Comparison of ENCODE assay signal across 13 mouse cellular contexts in genomic region chr3:123054178-123054577, GRCm38 (mm10). TPM values are rescaled to one million over a fixed set of nuclear protein-coding genes. Genes with fewer than 3 reads are reported as not detected.
DNase-seq lines count a peak whose midpoint lies in the region; ATAC-seq and TF ChIP-seq lines count a peak whose summit lies in the region.
"Had no signal": no experiment of that assay in that cellular context is flagged by ENCODE, and none has a peak within 500 bp of the region (broad histone marks: within the 10 kb centered on the region; RNA-seq: fewer than 3 reads in every experiment).

No protein-coding gene starts in this region.

- H3K9ac ChIP-seq in intestine, embryonic 14.5 days (ENCODE audit: low read length) = no peak overlapping the region
- no peak overlapping the region for H3K9ac ChIP-seq in intestine, embryonic 16.5 days (ENCODE audit: low read depth, low read length)
- no peak overlapping the region for H3K9ac ChIP-seq in midbrain, embryonic 15.5 days
- no peak overlapping the region for H3K9ac ChIP-seq in midbrain, postnatal 0 days (replicated peaks; ENCODE audit: low read length, poor library complexity, severe bottlenecking)
- H3K9ac ChIP-seq in forebrain, embryonic 16.5 days (replicated peaks; ENCODE audit: low read depth, low read length) = no peak overlapping the region
- H3K9ac ChIP-seq: limb, embryonic 13.5 days had no signal

- H3K36me3 ChIP-seq in intestine, embryonic 14.5 days (ENCODE audit: control insufficient read depth, insufficient read depth, low read length) = no peaks in the 10 kb centered on the region
- H3K36me3 ChIP-seq in intestine, embryonic 16.5 days (ENCODE audit: control insufficient read depth, insufficient read depth, low read length) = no peaks in the 10 kb centered on the region
- no peaks in the 10 kb centered on the region for H3K36me3 ChIP-seq in midbrain, embryonic 15.5 days (replicated peaks)
- H3K36me3 ChIP-seq in midbrain, postnatal 0 days (ENCODE audit: insufficient read depth, low read length) = no peaks in the 10 kb centered on the region
- no peaks in the 10 kb centered on the region for H3K36me3 ChIP-seq in forebrain, embryonic 16.5 days (ENCODE audit: control insufficient read depth, insufficient read depth)
- H3K36me3 ChIP-seq: limb, embryonic 13.5 days had no signal

- 0 out of 2 replicates have a peak, but pooled peaks cover 2% of the 10 kb centered on the region for H3K9me3 ChIP-seq in intestine, embryonic 14.5 days (ENCODE audit: control insufficient read depth, low read length)
- no peaks in the 10 kb centered on the region; the same call in 1 of the 2 replicates for H3K9me3 ChIP-seq in intestine, embryonic 16.5 days (ENCODE audit: control insufficient read depth, low read length)
- H3K9me3 ChIP-seq in midbrain, embryonic 15.5 days = no peaks in the 10 kb centered on the region
- H3K9me3 ChIP-seq in midbrain, postnatal 0 days (ENCODE audit: low read length) = no peaks in the 10 kb centered on the region
- peaks cover 4% of the 10 kb centered on the region; the same call in 1 of the 2 replicates for H3K9me3 ChIP-seq in forebrain, embryonic 16.5 days (ENCODE audit: control insufficient read depth, low read length)

- no peaks in the 10 kb centered on the region for H3K27me3 ChIP-seq in intestine, embryonic 14.5 days (replicated peaks; ENCODE audit: control insufficient read depth, insufficient read depth, low read length)
- no peaks in the 10 kb centered on the region for H3K27me3 ChIP-seq in intestine, embryonic 16.5 days (replicated peaks; ENCODE audit: control insufficient read depth, insufficient read depth, low read length)
- no peaks in the 10 kb centered on the region for H3K27me3 ChIP-seq in midbrain, embryonic 15.5 days (replicated peaks)
- H3K27me3 ChIP-seq in midbrain, postnatal 0 days (ENCODE audit: insufficient read depth, low read length) = no peaks in the 10 kb centered on the region
- H3K27me3 ChIP-seq in forebrain, embryonic 16.5 days (replicated peaks; ENCODE audit: control insufficient read depth, insufficient read depth, low read length) = no peaks in the 10 kb centered on the region
- H3K27me3 ChIP-seq: limb, embryonic 13.5 days had no signal

- peak; percentile 39 for DNase-seq in intestine, embryonic 14.5 days (ENCODE audit: low spot score)
- DNase-seq in midbrain, postnatal 0 days (ENCODE audit: low spot score) = no peak
- DNase-seq in urinary bladder, postnatal 36 days (ENCODE audit: low spot score in 2 of 2) = no peak
- DNase-seq: adrenal gland, adult 2 months; cerebellum, postnatal 25 days; retina, postnatal 1 day had no signal

- peaks cover 5% of the 10 kb centered on the region; the same call in 1 of the 2 replicates for H3K4me1 ChIP-seq in intestine, embryonic 14.5 days (replicated peaks; ENCODE audit: control insufficient read depth, insufficient read depth, low read length)
- peaks cover under 1% of the 10 kb centered on the region; the same call in 1 of the 2 replicates for H3K4me1 ChIP-seq in intestine, embryonic 16.5 days (ENCODE audit: control insufficient read depth, insufficient read depth, low read length)
- no peaks in the 10 kb centered on the region for H3K4me1 ChIP-seq in midbrain, embryonic 15.5 days
- H3K4me1 ChIP-seq in midbrain, postnatal 0 days (ENCODE audit: insufficient read depth, low read length) = no peaks in the 10 kb centered on the region
- H3K4me1 ChIP-seq in forebrain, embryonic 16.5 days (replicated peaks; ENCODE audit: control insufficient read depth, insufficient read depth, low read length) = no peaks in the 10 kb centered on the region

- no peak for TF ChIP-seq CTCF in midbrain, postnatal 0 days (IDR thresholded peaks at IDR 0.05)

- H3K27ac ChIP-seq in intestine, embryonic 14.5 days (ENCODE audit: low read depth) = no peak overlapping the region
- H3K27ac ChIP-seq in intestine, embryonic 16.5 days (ENCODE audit: low read length) = no peak overlapping the region
- H3K27ac ChIP-seq in midbrain, embryonic 15.5 days = no peak overlapping the region
- no peak overlapping the region for H3K27ac ChIP-seq in midbrain, postnatal 0 days (ENCODE audit: low read depth, low read length)
- H3K27ac ChIP-seq in forebrain, embryonic 16.5 days (ENCODE audit: low read length) = no peak overlapping the region
- H3K27ac ChIP-seq: hindbrain, postnatal 0 days; limb, embryonic 13.5 days had no signal

- no peak overlapping the region for H3K4me2 ChIP-seq in intestine, embryonic 14.5 days (ENCODE audit: low read length)
- no peak overlapping the region for H3K4me2 ChIP-seq in intestine, embryonic 16.5 days (ENCODE audit: low read depth, low read length)
- no peak overlapping the region for H3K4me2 ChIP-seq in midbrain, embryonic 15.5 days
- no peak overlapping the region for H3K4me2 ChIP-seq in midbrain, postnatal 0 days (ENCODE audit: low read depth, low read length, poor library complexity, severe bottlenecking)
- H3K4me2 ChIP-seq in forebrain, embryonic 16.5 days (ENCODE audit: low read length) = no peak overlapping the region
- H3K4me2 ChIP-seq: limb, embryonic 13.5 days had no signal

- H3K4me3 ChIP-seq in intestine, embryonic 14.5 days (ENCODE audit: low read depth, low read length) = no peak overlapping the region
- H3K4me3 ChIP-seq in intestine, embryonic 16.5 days (ENCODE audit: low read length) = no peak overlapping the region
- no peak overlapping the region for H3K4me3 ChIP-seq in midbrain, embryonic 15.5 days
- no peak overlapping the region for H3K4me3 ChIP-seq in midbrain, postnatal 0 days (ENCODE audit: low read depth, low read length)
- no peak overlapping the region for H3K4me3 ChIP-seq in forebrain, embryonic 16.5 days (replicated peaks; ENCODE audit: low read length)
- H3K4me3 ChIP-seq: limb, embryonic 13.5 days had no signal

- WGBS in intestine, embryonic 14.5 days = 66% methylated on average over 5 of the region's 5 CpGs
- 63% methylated on average over 5 of the region's 5 CpGs for WGBS in intestine, embryonic 16.5 days
- 55% methylated on average over 5 of the region's 5 CpGs for WGBS in midbrain, embryonic 15.5 days
- WGBS in midbrain, postnatal 0 days = 57% methylated on average over 5 of the region's 5 CpGs
- WGBS in forebrain, embryonic 16.5 days = 54% methylated on average over 5 of the region's 5 CpGs

- ATAC-seq in intestine, embryonic 14.5 days (replicated peaks; ENCODE audit: low FRiP score, low TSS enrichment, low read depth) = no peak
- ATAC-seq in intestine, embryonic 16.5 days = no peak
- ATAC-seq in midbrain, embryonic 15.5 days (replicated peaks) = 0 out of 2 replicates have a peak, but pooled peaks have one; percentile 52
- ATAC-seq in midbrain, postnatal 0 days (ENCODE audit: low FRiP score) = no peak
- 0 out of 2 replicates have a peak, but pooled peaks have one; percentile 43 for ATAC-seq in forebrain, embryonic 16.5 days
- no peak for ATAC-seq in monocyte, adult 5-6 weeks (replicated peaks; ENCODE audit: insufficient number of reproducible peaks, low FRiP score, low TSS enrichment, poor library complexity, severe bottlenecking)
- ATAC-seq: hindbrain, postnatal 0 days had no signal

RNA-seq across cellular contexts. Expression of gene Myoz2, which starts 19.4 kb away (rescaled TPM):
- not detected in 2 replicates for polyA plus RNA-seq in intestine, embryonic 14.5 days (2014; fragmentation: Nextera tagmentation; extraction: Ambion mirVana)
- 0.45 and 0.59 TPM in 2 replicates for polyA plus RNA-seq in intestine, embryonic 16.5 days (2015; fragmentation: Nextera tagmentation; extraction: Ambion mirVana)
- polyA plus RNA-seq in midbrain, embryonic 15.5 days (2015; fragmentation: Nextera tagmentation; extraction: Ambion mirVana) = not detected in 2 replicates
- total RNA-seq in midbrain, postnatal 0 days (2014; rRNA removed) = 0.27 TPM in 1 of 2 replicates, not detected in the other
- not detected in 2 replicates for polyA plus RNA-seq in midbrain, postnatal 0 days (2015; fragmentation: Nextera tagmentation; extraction: Ambion mirVana)
- not detected in 2 replicates for polyA plus RNA-seq in forebrain, embryonic 16.5 days (2015; fragmentation: Nextera tagmentation; extraction: Ambion mirVana)
- total RNA-seq in monocyte, adult 5-6 weeks (2017) = not detected in 3 replicates
- total RNA-seq: ES-E14; hindbrain, postnatal 0 days had no signal
- polyA plus RNA-seq: adrenal gland, adult 2 months; hindbrain, postnatal 0 days had no signal

Comparison
In these comparisons a context has a peak if more than half of its experiments do, and no peak if none do; other contexts are left out.
1. ATAC-seq: peak in midbrain, embryonic 15.5 days (single experiment) and forebrain, embryonic 16.5 days (single experiment); none in intestine, embryonic 14.5 days (single experiment), intestine, embryonic 16.5 days (single experiment), midbrain, postnatal 0 days (single experiment) and monocyte, adult 5-6 weeks (single experiment).